Mouse (Mus musculus) neutrophil, adult 83 days (primary cell): ENCODE results near the gene Ddx17. TPM values are rescaled to one million over a fixed set of nuclear protein-coding genes. Genes with fewer than 3 reads are reported as not detected.

Source experiments
- total RNA-seq, 2 experiments: library from RNA; stranded (reverse); gene quantifications; one replicate each; pipeline ENCODE4 v1.2.4; 2023

Gene Ddx17
- total RNA-seq: 100 to 1,000 TPM; 166 to 169 TPM

GRCm38 (mm10) chr15:79546410-79547288 is at the start of gene Ddx17:
Ddx17 (minus strand) TSS chr15:79546741.

GRCm38 (mm10) chr15:79516171-79517096 is 30.1 kb downstream of the Ddx17 start, which contains the start of gene Kdelr3:
Kdelr3 (plus strand) TSS chr15:79516411.

GRCm38 (mm10) chr15:79504707-79505452 is 41.7 kb downstream of the Ddx17 start, which contains the start of gene Kcnj4:
Kcnj4 (minus strand) TSS chr15:79505241.

Other genes with a start within 250 kb of the Ddx17 start
- gene Pla2g6, start 218.4 kb downstream of the Ddx17 start, total RNA-seq: 1 to 10 TPM; 4.3 to 6.6 TPM
- gene Maff, start 200.1 kb downstream of the Ddx17 start, total RNA-seq: 10 to 100 TPM; 15.4 to 16.2 TPM
- gene Tmem184b, start 143.2 kb downstream of the Ddx17 start, total RNA-seq: 10 to 100 TPM; 57.6 to 66.4 TPM
- 10 to 100 TPM; 69.8 to 90.0 TPM for gene Csnk1e, start 91.2 kb downstream of the Ddx17 start, total RNA-seq
- gene Kcnj4, start 41.5 kb downstream of the Ddx17 start, total RNA-seq: not detected
- gene Kdelr3, start 30.3 kb downstream of the Ddx17 start, total RNA-seq: under 1 TPM in 1 of 2 experiments, not detected in 1; 0.72 TPM
- gene Dmc1, start 58.4 kb upstream of the Ddx17 start, total RNA-seq: 1 to 10 TPM; 2.0 to 2.7 TPM
- 1 to 10 TPM; 2.1 to 4.1 TPM for gene Fam227a, start 112.2 kb upstream of the Ddx17 start, total RNA-seq
- 10 to 100 TPM; 23.4 to 26.9 TPM for gene Cby1, start 112.5 kb upstream of the Ddx17 start, total RNA-seq
- 10 to 100 TPM; 91.1 to 98.5 TPM for gene Tomm22, start 124.1 kb upstream of the Ddx17 start, total RNA-seq
- 10 to 100 TPM; 21.3 to 22.0 TPM for gene Josd1, start 141.2 kb upstream of the Ddx17 start, total RNA-seq
- gene Gtpbp1, start 144.1 kb upstream of the Ddx17 start, total RNA-seq: 10 to 100 TPM; 86.6 to 97.8 TPM
- 100 to 1,000 TPM; 537 to 557 TPM for gene Sun2, start 195.8 kb upstream of the Ddx17 start, total RNA-seq
- 1 to 10 TPM; 8.2 to 9.7 TPM for gene Dnal4, start 231.1 kb upstream of the Ddx17 start, total RNA-seq